Mouse (Mus musculus) right cerebral cortex, postnatal 14 days (tissue): ENCODE measurements around the gene Ankrd65.
"Not testable (repeated sequence)": the region's sequence is repeated elsewhere in the genome, so short reads cannot be mapped to it uniquely, and the experiment has no call there.

ENCODE experiments used
- DNase-seq: peaks from one replicate; pipeline ENCODE4 v3.0.0; 2022

The Ankrd65 gene

DNA sequence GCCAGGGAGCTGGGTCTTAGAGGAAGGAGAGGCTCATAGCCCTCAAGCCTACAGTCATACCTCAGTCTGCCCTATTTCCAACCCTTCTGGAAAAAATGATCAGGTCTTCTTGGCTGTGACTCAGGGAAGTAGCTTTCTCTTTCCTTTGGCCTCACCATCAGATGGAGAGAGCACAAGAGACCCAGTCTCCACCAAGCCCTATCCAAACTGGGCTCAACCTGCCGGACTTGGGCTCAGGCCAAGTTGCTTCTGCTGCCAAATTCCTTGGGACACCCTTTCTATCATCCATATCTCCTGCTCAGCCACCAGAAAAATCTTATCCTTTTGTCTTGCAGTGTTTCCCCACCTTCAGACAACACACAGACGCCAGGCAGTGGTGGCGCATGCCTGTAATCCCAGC, 14.4 kb upstream of the Ankrd65 start:
- DNase-seq: no peak

DNA sequence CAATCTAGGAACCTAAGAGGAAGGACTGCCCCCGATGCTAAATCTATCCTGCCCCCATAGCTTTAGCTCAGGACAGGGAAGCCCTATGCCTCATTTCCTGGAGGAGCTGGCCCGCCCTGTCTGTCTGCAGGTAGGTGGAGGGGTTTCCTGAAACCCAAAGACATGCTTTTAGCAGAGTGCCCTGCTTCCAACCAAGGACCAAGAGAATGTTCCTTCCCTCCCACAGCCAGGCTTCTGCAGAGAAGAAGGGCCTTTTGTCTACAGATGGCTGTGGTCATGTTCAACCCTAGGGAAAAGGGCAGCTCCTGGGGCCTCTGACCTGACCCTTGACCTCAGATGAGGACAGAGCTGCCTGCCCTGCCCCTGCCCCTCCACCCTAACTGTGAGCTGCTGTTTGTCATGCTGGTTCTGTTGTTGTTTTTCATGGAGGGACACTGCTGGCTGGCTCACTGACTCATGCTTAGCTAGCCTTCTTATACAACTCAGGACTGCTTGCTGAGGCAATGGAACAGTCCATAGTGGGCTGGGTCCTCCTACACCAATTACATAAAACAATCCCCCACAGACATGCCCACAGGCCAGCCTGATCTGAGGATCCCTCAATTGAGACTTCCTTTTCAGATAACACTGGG, 13.4 kb upstream of the Ankrd65 start:
- no peak for DNase-seq

DNA sequence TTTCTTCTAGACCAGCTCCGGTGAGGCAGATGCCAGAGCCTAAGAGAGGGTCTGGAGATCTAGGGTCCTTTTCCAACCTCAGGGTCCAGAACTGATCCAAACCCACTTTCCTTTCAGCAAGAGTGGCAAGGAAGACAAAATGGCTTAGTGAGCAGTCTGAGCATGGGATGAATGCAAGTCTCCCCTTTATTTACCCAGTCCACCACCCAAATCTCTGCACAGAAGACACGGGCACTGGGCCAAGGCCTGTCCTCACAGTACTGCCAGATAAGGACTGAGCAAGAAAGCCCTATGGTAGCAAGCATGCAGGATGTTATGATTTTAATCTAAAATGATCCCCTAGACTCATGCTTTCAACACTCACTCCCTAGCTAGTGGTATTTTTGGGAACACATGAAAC, 12.4 kb upstream of the Ankrd65 start:
- no peak for DNase-seq

DNA sequence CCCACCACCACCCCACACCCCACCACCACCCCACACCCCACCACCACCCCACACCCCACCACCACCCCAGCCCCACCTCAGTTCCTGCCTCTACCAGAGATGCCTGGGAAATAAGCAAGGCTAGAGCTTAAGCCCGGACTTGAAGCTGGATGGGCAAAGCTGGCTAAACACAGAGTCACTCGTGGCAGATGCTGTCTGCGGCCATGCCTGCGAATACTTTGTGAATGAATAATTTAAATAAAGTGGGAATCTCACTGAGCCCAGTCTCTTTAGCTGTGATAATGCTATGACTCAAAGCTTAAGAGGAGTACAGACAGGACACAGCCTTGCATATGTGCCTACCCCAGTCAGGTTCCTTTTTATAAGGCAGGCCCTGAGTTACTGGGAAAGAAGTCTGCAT, 10.7 kb upstream of the Ankrd65 start:
- no peak for DNase-seq

DNA sequence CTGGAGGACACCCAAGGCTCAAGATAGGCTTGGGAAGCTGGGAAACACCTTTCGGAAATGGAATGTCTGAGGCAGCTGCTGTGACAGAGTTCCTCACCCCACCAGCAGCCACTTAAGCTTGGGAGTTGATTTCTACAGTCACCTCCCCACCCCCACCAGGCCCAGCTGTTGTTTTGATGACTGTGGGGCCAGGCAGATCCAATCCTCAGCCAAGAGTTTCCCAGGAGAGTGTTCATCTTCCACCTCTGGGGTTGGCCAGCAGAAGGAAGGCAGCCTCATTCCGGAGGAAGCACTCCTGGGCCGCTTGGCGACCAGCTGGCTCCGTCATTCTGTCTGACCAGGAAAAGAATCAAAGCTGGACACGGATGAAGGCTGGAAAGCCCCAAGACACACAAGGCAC, 9.3 kb upstream of the Ankrd65 start:
- no peak for DNase-seq

DNA sequence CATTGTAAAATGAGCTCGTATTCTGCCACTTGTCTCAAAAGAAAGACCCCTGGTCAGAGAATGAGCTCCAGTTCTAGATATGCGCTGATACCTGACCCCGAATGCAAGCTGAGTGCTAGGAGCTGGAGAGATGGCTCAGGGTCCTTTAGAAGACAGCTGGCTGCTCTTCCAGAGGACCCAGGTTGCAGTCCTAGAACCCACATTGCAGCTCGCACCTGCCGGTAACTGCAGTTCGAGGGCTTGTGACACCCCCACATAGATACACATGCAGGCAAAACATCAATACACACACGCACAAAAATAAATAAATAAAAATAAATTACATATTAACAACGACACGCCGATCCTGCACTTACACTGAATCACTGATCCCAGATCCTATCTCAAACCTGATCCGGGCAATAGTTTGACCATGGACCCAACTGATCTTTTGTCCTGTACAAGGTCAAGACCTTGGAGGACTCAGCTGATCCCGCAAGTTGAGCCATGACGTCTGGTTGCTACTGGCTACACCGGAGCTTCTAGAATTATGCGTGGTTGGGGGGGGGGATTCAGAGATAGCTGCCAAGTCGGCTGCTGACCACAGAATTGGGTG, 6.7 kb upstream of the Ankrd65 start:
- no peak for DNase-seq

DNA sequence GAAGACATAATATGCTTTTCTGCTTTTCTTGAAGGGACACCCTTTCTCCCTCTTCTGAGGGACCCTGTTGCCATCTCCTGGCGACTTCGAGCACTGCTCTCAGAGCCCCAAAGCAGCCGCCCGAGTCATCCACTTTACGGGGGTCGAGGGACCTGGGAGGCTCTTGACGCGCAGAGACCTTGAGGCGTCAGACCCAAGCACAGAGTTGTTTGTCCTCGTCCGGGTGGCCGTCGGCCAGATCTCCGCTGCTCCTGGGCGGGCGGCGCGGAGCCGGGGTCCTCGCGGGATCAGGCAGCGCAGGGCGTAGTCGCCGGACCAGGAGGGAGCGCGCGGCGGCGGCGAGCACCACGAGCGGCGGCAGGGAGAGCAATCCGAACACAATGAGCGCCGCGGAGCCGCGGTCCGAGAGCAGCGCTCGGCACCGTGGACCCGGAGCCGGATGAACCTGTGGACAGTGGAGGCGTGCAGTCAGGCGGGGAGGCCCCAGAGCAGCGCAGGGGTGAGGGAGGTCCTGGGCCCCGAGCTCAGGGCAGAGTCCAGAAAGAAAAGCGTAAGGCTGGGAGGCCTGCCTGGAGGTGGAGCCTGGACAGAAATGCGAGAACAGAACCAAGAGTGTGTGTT, 6.0 kb upstream of the Ankrd65 start:
- DNase-seq: peak; percentile 76

DNA sequence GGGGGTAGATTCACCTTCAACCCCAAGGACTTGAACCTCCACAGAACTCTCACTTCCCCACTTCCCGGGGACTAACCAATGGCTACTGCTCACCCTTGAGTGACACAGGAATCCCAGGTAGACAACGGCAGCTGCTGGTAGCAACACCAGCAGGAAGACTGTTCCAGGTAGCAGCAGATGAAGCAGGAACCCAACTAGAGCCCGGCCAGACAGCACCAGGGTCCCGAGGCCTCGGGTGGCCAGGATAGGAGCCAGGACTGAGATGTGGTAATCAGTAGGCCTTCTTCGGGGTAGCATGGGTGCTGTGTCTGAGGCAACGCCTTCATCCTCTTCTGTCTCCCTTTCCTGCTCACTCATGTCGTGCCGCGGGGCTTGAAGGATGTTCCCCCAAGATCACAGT, 5.0 kb upstream of the Ankrd65 start:
- DNase-seq: no peak

DNA sequence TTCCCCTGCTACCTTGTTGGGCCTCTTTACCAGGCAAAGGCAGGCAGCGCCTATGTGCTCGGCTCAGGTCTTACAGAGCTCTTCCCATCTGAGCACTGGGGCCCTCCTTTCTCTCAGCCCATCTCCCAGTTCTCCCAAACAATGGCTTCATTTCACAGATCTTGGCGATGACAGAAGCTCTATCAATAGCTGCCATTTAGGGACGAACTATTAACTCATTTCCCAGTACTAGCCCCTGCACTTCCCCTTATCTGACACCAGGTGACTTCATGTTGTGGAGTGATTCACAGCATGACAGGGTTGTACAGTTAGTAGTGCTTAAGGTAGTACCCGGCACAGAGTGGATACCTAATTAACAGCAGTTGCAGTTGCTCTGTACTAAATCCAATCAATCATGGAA, 4.4 kb upstream of the Ankrd65 start, which contains the start of gene Tmem88b:
Tmem88b (minus strand) TSS at position 56 of the 400 bp plus-strand sequence.
- DNase-seq: no peak

DNA sequence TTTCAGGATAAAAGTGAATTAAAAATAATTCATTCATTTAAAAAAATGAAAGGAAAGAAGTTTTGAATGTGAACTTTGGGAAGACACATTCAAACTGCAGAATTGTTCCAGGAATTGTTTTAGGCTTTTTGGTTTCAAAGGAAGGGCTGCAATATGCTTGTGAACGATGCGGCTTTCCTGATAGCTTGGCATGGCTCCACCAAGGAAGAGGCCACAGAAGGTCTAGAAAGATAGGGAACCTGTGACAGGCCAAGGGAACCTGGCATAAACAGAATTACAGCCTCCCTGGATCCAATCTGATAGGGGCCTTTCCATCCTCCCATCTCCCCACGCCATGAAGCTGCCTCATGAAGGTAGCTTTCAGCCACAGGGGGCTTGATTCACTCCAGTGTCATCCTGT, 1.9 kb upstream of the Ankrd65 start:
- DNase-seq: no peak

DNA sequence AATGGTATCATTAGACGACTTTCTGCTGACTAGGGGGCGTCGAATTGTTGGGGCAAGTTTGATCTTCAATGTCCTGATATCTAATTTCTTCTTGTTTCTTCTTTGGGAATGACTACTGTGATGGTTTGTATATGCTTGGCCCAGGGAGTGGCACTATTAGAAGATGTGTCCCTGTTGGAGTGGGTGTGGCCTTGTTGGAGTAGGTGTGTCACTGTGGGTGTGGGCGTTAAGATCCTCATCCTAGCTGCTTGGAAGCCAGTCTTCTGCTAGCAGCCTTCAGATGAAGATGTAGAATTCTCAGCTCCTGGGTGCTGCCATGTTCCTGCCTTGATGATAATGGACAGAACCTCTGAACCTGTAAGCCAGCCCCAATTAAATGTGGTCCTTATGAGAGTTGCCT, 1.4 kb upstream of the Ankrd65 start:
- DNase-seq: not testable (repeated sequence)

DNA sequence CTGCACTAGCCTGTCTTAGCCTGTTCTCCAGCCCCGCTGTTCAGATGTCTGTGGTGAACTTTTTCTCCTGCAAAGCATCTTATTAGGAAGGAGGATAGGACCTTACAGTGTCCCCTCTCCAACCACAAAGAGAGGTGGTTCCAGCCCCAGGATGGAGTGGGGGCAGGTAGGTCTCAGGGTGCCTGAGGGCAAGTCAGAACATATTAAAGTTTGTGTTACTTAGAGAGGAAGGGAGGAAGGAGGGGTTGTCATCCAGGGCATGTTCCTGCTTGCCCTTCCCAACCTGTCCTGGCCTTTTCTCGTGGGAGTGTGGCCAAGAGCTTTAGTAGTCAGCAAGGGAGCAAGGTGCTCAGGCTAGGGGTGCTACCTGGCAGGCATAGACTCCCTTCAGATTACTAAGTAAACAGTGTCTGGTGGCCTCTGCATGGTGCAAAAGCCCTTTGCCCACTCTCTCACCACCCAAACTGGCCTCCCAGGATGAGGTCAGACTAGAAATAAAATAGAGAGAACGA, 467 bp downstream of the Ankrd65 start:
- no peak for DNase-seq

DNA sequence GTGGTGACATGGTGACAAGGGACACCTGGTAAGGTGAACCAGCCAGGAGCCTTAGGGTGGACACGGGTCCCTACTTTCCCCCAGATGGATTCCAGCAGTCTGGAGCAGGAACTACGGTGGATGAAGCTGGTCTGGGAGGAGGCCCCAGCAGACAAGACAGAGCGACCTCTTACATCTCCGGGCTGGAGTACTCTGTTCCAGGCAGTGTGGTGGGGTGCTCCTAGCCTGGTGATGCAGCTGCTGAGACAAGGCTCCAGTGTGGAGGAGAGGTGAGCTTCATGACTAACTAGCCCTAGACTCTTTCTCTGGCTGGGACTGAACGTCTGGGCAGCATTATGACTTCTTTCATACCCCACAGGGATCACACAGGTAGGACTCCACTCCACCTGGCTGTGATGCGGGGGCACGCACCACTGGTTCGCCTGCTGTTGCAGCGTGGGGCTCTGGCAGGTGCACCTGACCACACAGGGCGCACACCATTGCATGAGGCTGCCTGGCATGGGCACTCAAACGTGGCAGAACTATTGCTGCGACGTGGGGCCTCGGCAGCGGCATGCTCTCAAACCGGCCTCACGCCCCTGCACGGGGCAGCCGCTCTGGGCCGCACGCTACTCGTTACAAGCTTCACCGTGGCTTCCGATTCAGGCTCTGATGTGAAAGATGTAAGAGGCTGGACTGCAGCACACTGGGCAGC, 1.1 kb downstream of the Ankrd65 start:
- DNase-seq: no peak

DNA sequence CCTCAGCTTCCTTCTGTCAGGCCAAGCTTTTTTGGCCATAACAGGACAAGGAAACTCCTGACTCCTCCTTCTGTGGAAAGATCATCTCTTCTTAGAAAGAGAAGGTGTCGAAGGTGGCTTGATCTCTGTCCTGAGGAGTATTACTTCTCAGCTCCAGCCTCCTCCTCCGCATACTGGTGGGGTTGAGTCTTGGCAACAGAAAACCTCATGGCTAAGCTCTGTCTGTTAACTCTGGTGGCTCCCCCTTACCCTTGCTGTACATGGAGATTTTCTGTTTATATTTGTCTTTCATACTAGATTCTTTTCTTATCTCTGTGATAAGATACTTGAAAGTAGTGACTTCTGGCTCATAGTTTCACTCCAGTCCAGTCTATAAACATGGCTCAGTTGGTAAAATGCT, 3.5 kb downstream of the Ankrd65 start:
- no peak for DNase-seq

DNA sequence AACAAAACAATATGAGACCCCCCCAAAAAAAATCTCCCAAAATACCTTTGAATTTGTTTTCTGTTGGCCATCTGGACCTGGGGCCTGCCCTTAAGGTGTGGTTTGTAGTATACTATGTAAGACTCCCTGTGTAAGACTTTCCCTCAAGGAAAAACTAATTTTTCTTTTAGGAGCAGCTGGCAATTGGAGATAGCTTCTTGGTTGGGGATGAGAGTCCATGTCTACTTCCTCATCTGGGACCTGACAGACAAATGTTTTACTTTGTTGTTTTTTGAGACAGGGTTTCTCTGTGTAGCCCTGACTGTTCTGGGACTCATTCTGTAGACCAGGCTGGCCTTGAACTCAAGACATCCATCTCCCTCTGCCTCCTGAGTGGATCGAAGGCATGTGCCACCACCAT, 11.8 kb downstream of the Ankrd65 start:
- no peak for DNase-seq

DNA sequence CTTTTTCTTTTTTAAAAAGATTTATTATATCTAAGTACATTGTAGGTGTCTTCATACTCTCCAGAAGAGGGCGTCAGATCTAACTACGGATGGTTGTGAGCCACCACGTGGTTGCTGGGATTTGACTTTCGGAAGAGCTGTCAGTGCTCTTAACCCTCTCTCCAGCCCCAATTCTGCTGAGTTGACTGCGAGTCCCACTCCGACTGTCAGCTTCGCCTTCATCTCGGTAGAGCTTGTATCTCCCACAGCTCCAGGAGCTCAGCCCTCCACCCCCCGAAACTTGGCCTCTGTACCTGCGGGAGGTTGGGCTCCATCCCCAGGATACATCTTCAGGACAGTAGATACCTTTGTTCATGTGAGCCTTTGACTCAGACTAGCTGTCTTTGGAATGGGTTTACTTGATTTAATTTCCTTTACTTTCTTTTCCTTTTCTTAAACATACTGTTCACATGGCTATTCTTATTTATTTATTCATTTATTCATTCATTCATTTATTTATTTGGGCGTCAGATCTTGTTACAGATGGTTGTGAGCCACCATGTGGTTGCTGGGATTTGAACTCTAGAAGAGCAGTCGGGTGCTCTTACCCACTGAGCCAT, 12.6 kb downstream of the Ankrd65 start, which contains the start of gene Mrpl20:
Mrpl20 (plus strand) TSS at position 138 of the 599 bp plus-strand sequence.
- DNase-seq: no peak

DNA sequence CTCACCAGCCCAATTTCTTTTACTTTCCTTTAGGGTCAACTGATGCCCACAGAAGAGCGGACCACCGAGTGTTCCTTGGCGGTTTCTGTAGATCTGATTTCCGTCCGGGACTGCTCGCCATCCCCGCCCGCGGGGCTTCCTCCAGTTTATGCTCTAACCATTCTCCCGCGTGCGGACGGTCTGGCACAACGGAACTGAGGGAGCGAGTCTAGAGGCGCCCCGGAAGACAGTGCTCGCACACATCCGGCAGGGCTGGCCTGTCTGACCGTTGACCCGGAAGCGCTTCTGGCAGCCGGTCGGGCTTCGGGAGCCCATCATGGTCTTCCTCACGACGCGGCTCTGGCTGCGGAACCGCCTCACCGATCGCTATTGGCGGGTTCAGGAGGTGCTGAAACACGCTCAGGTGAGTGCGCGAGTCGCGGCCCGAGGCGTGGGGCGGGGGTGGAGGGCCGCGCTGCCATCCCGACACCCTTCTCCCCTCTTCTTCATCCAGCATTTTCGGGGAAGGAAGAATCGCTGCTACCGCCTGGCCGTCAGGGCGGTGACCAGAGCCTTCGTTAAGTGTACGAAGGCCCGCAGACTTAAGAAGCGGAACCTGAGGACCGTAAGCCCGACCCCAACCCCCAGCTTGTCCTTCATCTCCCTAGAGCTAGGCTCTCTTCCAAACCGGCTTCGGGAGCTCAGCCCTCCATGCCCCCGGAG, 13.3 kb downstream of the Ankrd65 start:
- DNase-seq: peak; percentile 99

DNA sequence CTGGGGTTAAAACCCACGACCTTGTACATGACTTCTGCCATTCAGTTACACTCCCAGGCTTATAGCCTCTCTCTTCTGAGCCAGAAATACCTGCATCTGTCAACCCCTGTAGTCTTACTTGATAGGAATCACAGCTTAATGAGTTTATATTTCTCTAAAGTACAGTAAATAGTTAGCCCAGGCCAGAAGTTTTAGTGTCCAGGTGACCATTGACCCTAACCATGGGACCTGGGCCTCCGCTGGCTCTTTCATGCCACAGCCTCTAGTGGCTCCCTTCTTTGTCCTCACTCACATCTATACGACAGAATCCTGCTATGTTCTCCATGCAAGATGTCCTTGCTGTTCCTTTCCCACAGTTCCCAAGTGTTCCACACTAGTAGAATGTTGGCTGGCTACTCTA, 17.6 kb downstream of the Ankrd65 start:
- no peak for DNase-seq

DNA sequence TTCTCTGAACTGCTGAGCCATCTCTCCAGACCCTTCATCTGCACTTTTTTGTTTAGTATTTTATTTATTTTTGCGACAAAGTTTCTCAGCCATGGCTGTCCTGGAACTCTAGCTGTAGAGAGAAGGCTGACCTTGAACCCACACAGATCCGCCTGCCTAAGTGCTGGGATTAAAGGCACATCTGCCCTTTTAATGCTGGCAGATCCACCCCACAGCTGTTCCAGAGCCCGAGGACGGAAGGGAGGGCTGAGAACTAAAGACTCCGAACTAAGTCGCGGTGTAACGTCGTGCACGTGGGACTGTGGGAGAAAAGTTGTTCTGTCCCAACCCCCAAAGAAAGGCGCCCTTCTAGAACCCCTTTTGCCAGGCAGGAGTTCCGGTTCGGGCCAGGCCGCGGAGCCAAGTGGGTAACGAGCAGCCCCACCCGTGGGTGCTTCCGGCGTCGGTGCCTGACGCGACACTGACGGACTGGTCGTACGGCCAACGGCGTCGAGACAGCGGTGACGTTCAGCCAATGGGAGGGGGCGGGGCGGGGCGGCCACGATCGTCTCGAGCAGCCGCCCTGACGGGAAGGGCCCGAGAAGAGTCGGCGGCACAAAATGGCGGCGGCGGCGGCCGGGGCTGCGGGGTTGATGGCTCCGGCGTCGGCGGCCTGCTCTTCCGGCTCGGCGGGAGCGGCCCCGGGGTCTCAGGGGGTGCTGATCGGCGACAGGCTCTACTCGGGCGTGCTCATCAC, 21.9 kb downstream of the Ankrd65 start, which contains the start of gene Ccnl2:
Ccnl2 (plus strand) TSS at position 561 of the 736 bp plus-strand sequence.
- peak; percentile 94 for DNase-seq

DNA sequence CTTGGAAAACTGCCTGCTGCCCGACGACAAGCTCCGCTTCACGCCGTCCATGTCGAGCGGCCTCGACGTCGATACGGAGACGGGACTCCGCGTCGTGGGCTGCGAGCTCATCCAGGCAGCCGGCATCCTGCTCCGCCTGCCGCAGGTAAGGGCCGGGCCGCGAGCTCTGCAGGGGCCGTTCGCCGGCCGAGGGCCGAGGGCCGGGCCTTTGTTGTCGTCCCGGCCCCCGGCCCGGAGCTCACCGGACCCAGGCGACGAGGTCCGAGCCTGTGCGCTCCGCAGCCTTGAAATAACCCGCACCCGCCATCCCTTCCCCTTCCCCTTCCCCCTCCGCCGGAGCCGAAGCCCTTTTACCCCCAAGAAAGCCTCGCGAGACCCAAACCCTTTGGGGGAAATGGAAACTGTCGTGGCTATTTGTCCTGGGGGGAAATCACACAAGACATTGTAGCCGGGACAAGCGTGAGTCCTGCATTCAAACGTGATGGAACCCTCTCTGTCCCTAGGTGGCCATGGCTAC, 22.5 kb downstream of the Ankrd65 start:
- DNase-seq: peak; percentile 44

DNA sequence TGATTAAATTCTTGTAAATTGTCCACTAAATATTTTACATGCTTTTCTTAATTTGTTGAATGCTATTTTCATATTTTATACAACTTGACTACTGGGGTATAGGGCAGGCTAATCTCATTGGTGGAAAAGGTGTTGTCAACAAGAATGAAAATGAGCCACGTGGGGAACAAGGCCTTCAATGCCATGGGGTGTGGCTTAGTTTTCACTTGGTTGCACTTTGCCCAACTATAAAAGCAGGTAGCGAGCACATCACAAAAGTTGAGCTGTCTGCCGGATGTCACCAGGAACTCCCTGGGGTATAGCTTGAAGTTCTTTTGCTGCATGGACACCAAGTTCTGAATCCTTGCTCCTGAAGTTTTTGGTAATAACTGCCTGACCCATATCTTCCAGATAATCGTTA, 27.3 kb downstream of the Ankrd65 start:
- no peak for DNase-seq

DNA sequence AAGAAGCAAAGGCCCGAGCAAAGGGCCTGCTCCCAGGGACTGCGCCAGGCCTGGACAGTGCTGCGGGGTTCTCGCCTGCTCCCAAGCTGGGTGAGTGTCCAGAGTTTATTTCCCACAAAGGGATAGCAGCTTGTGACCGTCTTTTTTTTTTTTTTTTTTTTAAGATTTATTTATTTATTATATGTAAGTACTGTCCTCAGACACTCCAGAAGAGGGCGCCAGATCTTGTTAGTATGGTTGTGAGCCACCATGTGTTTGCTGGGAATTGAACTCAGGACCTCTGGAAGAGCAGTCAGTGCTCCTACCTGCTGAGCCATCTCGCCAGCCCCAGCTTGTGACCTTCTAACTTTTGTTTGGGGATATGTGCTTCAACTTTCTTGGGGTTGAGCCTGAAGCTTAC, 30.8 kb downstream of the Ankrd65 start:
- no peak for DNase-seq
